Mouse (Mus musculus) embryo, embryonic 10.5 days (tissue): ENCODE measurements at regions not wholly inside any gene's neighbourhood (a gene's known extent, or its start where the extent isn't known, plus 50 kb on each side); places are given as distances from the start of the nearest gene placed in this dataset.

ENCODE experiments used
- DNase-seq: peaks from one replicate; pipeline ENCODE4 v3.0.0-alpha.2; 2015; ENCODE audit warnings: low spot score

GRCm38 (mm10) chr5:126735733-126736132 lies 505.9 kb upstream of the Tmem132c start:
- no peak for DNase-seq

GRCm38 (mm10) chr5:126737681-126738080 lies 503.9 kb upstream of the Tmem132c start:
- DNase-seq: no peak

DNA sequence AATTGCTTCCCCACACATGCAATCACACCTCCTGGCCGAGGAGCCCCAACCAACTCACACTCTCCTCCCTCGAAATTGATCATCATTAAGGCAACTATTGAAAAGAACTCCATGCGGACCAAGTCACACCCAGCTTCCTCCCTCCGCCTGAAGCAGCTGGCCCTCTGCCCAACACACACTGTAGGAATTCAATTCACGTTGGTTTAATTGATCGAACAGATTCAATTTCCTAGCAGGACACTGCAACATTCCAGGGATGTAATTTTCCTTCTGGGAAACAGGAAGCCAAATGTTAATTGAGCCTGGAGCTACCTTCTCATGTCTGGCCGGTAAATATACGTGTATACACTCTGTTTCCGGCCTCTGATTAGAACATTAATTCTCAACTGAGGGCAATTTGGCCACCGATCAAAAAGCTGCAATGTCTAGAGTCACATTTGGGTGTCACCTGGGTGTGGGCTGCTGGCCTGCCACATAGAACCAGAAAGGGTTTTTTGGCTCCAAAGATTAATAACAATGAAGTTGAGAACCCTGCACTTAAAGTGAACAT lies 500.7 kb upstream of the Tmem132c start:
- DNase-seq: no peak

DNA sequence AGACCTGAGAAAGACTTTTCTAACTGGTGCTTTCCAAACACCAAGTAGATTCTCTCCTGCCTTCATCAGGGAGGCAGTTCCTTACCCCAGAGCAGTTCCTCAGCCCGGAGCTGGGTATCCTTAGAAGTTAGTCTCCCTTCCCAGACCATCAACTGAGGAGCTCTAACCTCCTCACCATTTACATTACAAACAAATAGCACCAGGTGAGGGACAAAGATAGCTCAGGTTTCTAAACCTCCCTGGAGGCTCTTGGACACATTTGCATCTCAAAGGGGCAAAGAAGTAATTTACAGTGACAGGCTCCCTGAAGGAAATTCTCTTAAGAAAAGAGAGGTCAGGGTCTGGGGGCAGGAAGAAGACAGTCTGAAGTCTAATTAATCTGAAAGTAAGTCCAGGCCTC lies 486.5 kb upstream of the Tmem132c start:
- no peak for DNase-seq

GRCm38 (mm10) chr5:126765037-126765707 lies 476.4 kb upstream of the Tmem132c start:
- DNase-seq: peak; percentile 60

GRCm38 (mm10) chr5:126769031-126769430 lies 472.6 kb upstream of the Tmem132c start:
- DNase-seq: no peak

- DNase-seq: peak; percentile 79
Measured at GRCm38 (mm10) chr5:126787706-126788610, 453.6 kb upstream of the Tmem132c start.

DNA sequence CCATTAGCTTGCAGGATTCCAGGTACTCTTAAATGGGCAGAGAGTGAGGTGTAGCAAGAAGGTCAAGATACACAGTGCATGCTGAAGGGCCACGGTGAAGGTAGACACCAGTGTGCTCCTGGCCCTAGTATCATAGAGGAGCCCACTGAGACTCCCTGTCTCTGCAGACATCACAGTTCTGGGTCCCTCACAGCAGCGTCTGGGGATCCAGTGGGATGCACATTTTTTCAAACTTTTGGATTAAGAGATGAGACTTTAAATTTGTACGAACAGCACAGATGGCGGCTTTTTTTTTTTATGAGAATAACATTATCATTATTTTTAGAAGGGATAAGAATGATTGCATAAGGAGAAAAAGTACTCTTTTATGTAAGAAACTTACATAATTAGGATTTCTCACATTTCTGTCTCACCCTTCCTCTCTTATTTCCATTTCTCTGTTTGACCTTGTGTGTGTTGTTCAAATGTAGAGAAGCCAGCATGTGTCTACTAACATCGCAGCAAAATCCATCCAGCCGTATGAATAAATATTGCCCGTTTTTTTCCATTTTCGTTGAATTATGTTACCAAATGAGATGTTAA lies 441.8 kb upstream of the Tmem132c start:
- no peak for DNase-seq

GRCm38 (mm10) chr5:126806656-126807055 lies 435.0 kb upstream of the Tmem132c start:
- no peak for DNase-seq

- DNase-seq: no peak
Measured at GRCm38 (mm10) chr5:126816069-126816468, 425.5 kb upstream of the Tmem132c start.

- DNase-seq: no peak
Measured at GRCm38 (mm10) chr5:126835440-126835839, 406.2 kb upstream of the Tmem132c start.

DNA sequence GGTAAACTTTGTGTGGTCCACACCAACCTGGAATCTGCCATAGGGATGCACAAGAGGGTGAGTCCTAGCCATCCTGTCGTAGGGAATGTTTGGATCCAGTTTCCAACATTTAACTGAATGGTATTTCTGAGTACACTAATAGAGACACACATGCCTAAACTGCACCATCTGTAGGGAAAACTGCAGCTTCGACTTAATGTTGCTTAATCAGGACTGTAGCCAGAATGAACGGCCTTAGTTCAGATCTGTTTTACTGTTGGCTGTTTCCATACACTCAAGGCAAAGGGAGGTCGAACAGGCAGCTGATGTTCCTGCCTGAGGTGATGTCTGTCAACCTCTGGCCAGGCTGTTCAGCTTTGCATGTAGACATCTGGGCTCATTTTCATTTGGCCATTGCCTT lies 399.0 kb upstream of the Tmem132c start:
- no peak for DNase-seq

DNA sequence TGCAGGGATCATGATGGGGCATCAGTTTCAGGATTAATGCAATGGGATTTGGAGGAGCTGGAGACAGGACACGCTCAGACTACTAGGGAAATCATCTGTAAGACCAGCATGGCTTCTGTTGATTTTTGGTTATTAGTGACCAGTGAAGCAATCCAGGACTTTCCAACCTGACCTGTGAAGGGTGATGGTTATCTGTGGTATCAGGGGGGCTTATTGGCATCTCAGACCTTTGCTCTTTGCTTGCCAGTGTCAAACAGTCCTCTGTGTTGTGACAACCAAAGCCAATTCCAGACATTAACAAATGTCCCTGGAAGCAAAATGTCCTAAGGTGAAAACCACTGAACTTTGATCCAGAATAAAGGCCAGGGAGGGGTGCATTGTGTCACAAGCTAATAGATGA lies 379.5 kb upstream of the Tmem132c start:
- no peak for DNase-seq

DNA sequence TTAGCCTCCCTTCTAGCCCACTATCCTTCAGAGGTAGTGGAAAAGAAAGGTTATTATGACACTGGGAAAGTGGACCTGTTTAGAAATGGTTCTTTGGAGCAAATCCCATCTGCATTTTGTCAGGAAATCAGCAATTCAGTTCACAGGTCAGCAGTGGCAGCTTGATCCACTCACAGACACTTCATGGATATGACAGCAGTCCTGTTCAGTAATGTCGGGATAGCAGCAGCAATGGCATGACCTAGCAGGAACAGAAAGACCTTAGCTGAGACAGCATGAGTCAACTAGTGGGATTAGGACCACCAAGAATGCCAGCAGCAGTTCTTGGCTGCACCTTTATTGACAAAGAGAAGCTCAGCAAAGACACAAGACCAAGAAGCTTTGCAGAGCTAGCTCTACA lies 365.8 kb upstream of the Tmem132c start:
- no peak for DNase-seq

- no peak for DNase-seq
Measured at GRCm38 (mm10) chr5:126890710-126891109, 350.9 kb upstream of the Tmem132c start.

DNA sequence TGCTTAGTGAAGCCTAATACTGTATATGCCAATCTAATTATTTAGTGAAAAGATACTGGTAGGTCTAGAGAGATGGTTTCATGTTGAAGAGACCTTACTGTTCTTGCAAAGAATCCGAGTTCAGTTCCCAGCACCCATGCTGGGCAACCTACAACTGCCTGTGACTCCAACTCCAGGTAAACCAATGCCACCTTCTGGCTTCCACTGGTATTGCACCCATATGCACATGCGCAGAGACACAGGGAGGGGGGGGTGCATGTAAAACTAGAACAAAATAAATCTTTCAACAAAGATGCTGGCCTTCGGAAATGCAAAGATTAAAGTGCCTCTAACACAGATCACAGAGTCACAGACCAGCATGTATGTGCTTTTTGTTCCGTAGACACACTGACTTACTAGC lies 348.5 kb upstream of the Tmem132c start:
- no peak for DNase-seq

DNA sequence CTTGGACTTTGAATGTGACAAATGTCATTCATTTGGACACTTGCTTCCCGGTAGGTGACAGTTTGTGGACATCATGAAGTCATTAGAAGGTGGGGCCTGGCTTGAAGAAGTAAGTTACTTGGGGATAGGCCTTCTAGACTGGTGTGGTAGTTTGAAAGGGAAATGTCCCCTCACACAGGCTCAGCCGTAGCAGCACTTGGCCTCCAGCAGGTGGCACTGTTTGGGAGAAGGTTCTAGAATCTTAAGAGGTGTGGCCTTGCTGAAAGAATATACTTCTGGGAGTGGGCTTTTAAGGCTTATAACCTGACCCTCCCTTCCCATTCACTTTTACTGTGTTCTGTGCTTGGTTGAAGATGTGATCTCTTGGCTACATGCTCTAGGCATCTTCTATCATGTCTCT lies 331.5 kb upstream of the Tmem132c start:
- DNase-seq: no peak

DNA sequence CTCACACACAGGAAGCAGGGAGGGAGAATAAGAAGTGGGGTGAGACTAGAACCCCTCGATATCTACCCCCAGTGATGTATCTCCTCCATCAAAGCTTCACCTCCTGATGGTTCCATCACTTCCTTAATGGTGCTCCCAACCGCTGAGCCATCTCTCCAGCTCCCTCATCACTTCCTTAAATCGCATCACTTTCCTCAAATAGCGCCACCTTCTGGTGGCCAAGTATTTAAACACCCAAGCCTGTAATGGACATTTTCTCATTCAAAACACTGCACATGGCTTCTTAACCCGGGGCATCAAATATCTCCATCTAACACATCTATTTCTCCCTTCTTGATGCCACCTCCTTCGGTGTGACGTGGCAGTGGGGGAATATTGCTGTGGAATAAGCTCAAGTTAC lies 324.3 kb upstream of the Tmem132c start:
- DNase-seq: peak; percentile 23

DNA sequence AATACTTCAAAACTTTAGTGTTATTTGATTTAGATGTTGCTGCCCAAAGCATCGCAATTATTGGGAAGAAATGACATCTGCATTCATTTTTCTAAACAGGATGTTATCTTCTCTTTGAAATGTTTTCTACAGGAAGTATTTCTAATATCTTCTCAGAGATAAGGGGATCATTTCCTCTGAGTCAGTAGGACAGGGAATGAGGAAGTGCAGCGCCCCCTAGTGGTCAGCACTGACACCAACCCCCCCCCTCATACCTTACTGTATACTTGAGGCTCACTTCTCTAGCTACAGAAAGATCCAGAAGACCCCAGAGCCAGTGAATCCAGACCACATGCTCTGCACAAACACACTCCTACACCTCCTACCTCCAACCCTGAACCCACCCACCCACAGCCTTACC lies 308.1 kb upstream of the Tmem132c start:
- DNase-seq: no peak

DNA sequence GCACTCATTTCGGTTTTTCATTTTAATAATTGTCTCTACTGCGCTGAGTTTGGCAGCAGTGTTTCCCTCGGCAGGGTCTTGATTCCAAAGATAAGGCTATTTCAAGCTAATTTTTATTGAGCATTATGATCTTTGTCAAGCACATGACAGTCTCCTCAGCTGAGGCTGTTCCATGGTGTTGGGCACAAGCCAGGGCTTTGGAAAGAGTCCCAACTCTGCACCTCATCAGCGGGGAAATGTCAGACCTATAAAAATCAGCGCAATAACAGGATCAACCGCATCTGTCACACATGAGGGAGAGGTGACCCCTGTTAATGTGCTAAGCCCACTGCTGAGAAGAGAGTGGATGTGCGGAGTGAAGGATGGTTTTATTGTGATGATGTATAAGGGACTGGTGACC lies 296.7 kb upstream of the Tmem132c start:
- DNase-seq: no peak

DNA sequence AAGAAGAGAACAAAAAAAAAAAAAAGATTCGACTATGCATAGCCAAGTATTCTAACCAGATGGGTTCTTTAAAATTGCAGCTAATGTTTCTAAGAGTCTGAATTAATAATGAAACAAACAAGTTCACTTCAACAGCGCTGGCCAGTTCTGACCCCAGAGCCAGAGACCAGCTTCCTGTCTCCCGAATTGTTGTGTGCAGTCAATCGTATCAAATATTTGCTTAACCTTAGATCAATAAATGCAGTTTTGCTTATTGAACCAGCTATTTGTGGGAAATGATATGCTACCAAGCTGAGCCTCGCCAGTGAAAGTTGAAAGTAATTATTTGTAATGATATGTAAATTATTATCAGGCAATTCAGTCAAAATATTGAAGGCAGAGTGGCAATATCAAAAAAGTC lies 287.4 kb upstream of the Tmem132c start:
- DNase-seq: no peak

DNA sequence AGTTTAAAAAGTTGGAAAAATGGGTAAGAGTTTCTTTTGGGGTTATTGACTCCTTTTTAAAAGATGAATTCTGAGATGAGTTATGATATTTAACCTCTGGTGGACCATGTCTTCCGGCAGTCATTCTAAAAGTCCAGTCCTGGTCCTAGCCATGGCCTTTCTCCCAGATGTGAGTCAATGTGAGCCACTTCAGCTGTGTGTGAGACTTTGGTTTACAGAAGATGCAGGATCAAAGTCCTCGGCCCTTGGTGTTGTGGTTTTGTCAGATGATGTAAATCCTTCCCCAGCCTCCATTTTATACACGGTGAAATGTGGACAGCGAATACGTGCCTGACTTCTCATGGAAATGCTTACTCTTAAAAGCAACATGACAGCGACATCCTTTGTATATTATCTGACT lies 287.0 kb upstream of the Tmem132c start:
- no peak for DNase-seq

- no peak for DNase-seq
Measured at GRCm38 (mm10) chr5:126964577-126964976, 277.0 kb upstream of the Tmem132c start.
